Mouse (Mus musculus) liver, embryonic 14.5 days (tissue): Measurements from ENCODE around the gene Dram1. TPM values are rescaled to one million over a fixed set of nuclear protein-coding genes. Genes with fewer than 3 reads are reported as not detected.
A peak's percentile ranks its signal among the peaks of the same experiment; 100 is the strongest.

Experiments used
- ATAC-seq: fragments of 200-750 bp; cut with Nextera tagmentation; 2 replicates; pipeline ENCODE4 v1.8.0; 2017; ENCODE audit warnings: moderate number of reproducible peaks, mild to moderate bottlenecking, moderate library complexity; ENCODE audit not compliant: insufficient read depth
- DNase-seq, 3 experiments: peaks; one replicate each; pipeline ENCODE4 v3.0.0-alpha.2; 2012 to 2013; ENCODE audit warnings: low read depth in 3 of 3, low spot score in 3 of 3
- H3K27ac ChIP-seq: fragments of 300-500 bp; sonication (generic); 2 replicates; pipeline ENCODE4 v1.5.1; 2014; ENCODE audit warnings: moderate library complexity, mild to moderate bottlenecking, control low read depth, inconsistent platforms
- H3K27me3 ChIP-seq: fragments of 300-500 bp; sonication (generic); 2 replicates; pipeline ENCODE4 v1.6.1; 2014; ENCODE audit warnings: mild to moderate bottlenecking, low read length, moderate library complexity; ENCODE audit not compliant: control insufficient read depth, insufficient read depth
- H3K36me3 ChIP-seq: fragments of 300-500 bp; sonication (generic); replicated peaks from 2 replicates; pipeline ENCODE4 v1.6.1; 2014; ENCODE audit warnings: low read depth; ENCODE audit not compliant: control insufficient read depth, insufficient read depth
- H3K4me1 ChIP-seq, 2 experiments: fragments of 200-500 bp in 1 of 2; fragments of 300-500 bp in 1 of 2; sonication (generic) in 1 of 2; replicated peaks; 2 replicates each; pipeline ENCODE4 v1.6.1; 2012 to 2014; ENCODE audit warnings: antibody characterized with exemption in 1 of 2, inconsistent platforms in 1 of 2, low read length in 1 of 2; ENCODE audit not compliant: control insufficient read depth in 2 of 2, insufficient read depth in 2 of 2
- H3K4me2 ChIP-seq: fragments of 300-500 bp; sonication (generic); 2 replicates; pipeline ENCODE4 v1.6.1; 2014; ENCODE audit warnings: low read depth, mild to moderate bottlenecking, control low read depth, moderate library complexity
- H3K4me3 ChIP-seq, 2 experiments: fragments of 200-500 bp in 1 of 2; fragments of 300-500 bp in 1 of 2; sonication (generic) in 1 of 2; 2 replicates each; pipeline ENCODE4 v1.5.1; 2012 to 2014; ENCODE audit warnings: low read depth in 2 of 2, low read length in 2 of 2, mild to moderate bottlenecking in 2 of 2, control low read depth in 1 of 2, inconsistent platforms in 1 of 2, moderate library complexity in 1 of 2; ENCODE audit not compliant: insufficient read depth in 1 of 2
- H3K9ac ChIP-seq: fragments of 300-500 bp; sonication (generic); replicated peaks from 2 replicates; pipeline ENCODE4 v1.6.1; 2014; ENCODE audit warnings: mild to moderate bottlenecking, control low read depth, moderate library complexity
- H3K9me3 ChIP-seq: fragments of 300-500 bp; sonication (generic); 2 replicates; pipeline ENCODE4 v1.6.1; 2016; ENCODE audit warnings: low read length, mixed read lengths; ENCODE audit not compliant: control insufficient read depth
- CTCF ChIP-seq: IDR thresholded peaks from 2 replicates; pipeline ENCODE4 v1.5.1; 2016; ENCODE audit warnings: antibody characterized with exemption, low read depth, control low read depth
- EP300 ChIP-seq: IDR thresholded peaks from 2 replicates; pipeline ENCODE4 v1.6.1; 2016; ENCODE audit warnings: antibody characterized with exemption, low read depth
- WGBS: fragments of 180-500 bp; shearing (Covaris S2); extraction: QIAGEN DNeasy Blood & Tissue Kit; methylation state at CpG from one replicate; pipeline ENCODE4 v1.1.7; 2014; ENCODE audit not compliant: insufficient replicate concordance; 5-methylcytosine and 5-hydroxymethylcytosine counted together
- polyA plus RNA-seq, 2 experiments: library from polyadenylated mRNA; depleted of rRNA in 1 of 2; stranded (reverse) in 1 of 2; unstranded in 1 of 2; fragments of >200 nt; fragmentation: Nextera tagmentation in 1 of 2; extraction: Ambion mirVana in 1 of 2; gene quantifications; 2 replicates each; pipeline versions ENCODE4 v1.2.1 to v1.2.3; 2012 to 2014

Gene Dram1
- 0.73 and 1.2 TPM in 2 replicates for polyA plus RNA-seq (2012; rRNA removed)
- 1.3 and 1.5 TPM in 2 replicates for polyA plus RNA-seq (2014; fragmentation: Nextera tagmentation; extraction: Ambion mirVana)

DNA sequence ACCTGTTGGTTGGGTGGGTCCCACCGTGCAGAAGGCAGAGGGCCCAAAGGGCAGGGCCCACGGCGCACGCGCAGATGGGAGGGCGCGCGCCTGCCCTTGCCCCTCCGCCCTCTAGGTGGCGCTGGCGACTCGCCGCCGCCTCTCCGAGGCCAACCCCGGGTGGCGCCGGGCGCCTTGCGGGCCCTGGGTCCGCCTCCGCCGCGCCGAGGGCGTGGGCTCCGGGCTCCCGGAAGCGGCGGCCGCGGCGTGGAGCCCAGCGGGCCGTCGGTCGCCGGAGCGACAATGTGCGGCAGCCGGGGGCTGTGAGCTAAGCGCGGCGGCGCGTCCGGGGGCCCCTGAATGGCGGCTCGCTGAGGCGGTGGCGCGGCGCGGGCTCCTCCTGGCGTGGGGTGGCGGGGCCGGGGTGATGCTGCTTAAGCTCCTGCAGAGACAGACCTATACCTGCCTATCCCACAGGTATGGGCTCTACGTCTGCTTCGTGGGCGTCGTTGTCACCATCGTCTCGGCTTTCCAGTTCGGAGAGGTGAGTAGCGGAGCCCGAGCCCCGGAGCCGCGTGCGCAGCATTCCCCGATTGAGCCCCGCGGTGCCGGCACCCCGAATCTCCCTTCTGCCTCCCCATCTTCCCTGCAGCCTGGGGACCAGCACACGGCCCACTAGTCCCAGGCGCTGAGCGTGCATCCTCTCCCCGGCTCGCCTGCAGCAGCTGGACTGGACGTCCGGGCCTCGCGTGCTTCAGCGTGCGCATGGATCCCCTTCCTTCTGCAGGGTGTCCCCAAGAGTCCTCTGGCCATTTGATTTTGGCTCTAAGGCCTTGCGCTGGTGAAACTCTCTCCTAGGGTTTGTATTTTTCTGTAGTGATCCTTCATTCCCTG lies at the start of gene Dram1, which contains the start of gene Gnptab:
Gene Dram1 (minus strand): TSS at position 68 of the 873 bp plus-strand sequence.
Gene Gnptab (plus strand): TSS at position 120 of the 873 bp plus-strand sequence.
- Histone ChIP-seq H3K36me3 (no peaks in the 10 kb centered on the region), H3K9ac (peak within 1 kb of the TSS; percentile 60), H3K27ac (peak within 1 kb of the TSS; percentile 9; the same call in 1 of the 2 replicates), H3K27me3 (no peaks in the 10 kb centered on the region), H3K9me3 (no peaks in the 10 kb centered on the region), H3K4me2 (peak within 1 kb of the TSS; percentile 87), H3K4me3 (peak within 1 kb of the TSS; percentile 63 to 70), H3K4me1 (peaks cover 0 to 20% of the 10 kb centered on the region in 2 experiments; a peak in 2 of 4 replicates)
- ATAC-seq (peak; percentile 84), DNase-seq (peak; percentile 59 to 66 (median 65))
- peak; percentile 82 for TF ChIP-seq CTCF
- no peak for TF ChIP-seq EP300
- under 1% methylated on average over 80 of the region's 87 CpGs for WGBS

DNA sequence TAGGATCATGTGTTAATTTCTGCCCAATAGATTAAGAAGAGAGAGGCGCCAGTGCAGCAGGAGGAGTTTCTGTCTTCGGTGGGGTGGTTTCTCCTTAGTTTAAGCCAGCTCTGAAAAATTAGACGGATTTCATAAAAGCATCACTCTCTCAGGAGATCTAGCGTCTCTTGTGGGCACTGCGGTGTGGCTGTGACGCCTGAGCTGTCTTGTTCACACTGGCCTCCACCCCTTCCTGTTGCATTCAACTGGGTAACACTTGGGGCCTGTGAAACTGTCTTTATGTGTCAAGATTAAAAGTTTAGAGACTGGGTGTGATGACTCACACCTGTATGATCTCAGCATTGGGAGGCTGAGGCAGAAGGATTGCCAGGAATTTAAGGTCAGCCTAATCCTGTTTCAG lies 49.1 kb upstream of the Dram1 start:
- ATAC-seq (no peak), DNase-seq (no peak)
- Histone ChIP-seq H3K9ac (no peak overlapping the region), H3K27ac (no peak overlapping the region), H3K4me1 (no peaks in the 10 kb centered on the region), H3K4me3 (no peak overlapping the region), H3K4me2 (no peak overlapping the region), H3K27me3 (no peaks in the 10 kb centered on the region), H3K36me3 (no peaks in the 10 kb centered on the region; the same call in 1 of the 2 replicates), H3K9me3 (no peaks in the 10 kb centered on the region)
- 75% methylated on average over 6 of the region's 6 CpGs for WGBS
- TF ChIP-seq EP300 (no peak), CTCF (no peak)

DNA sequence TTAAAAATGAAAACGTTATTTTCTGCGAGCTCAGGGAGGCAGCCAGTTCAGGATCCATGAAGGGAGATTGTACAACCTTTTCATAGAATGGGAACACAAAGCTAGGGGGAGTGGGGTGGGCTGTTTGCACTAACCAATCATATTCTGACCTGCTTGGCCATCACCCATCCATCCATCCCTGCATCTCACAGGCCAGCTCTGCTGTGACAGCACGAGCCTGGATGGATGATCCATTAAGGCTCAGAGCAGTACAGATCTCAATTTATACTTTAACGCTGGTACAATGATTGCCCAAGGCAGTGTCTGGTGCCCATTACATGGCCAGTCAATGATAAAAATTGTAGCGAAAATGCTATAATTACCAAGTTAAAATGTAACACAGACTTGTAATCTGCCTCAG lies 48.0 kb upstream of the Dram1 start:
- Histone ChIP-seq H3K36me3 (no peaks in the 10 kb centered on the region; the same call in none of the 2 replicates), H3K27me3 (no peaks in the 10 kb centered on the region), H3K4me1 (no peaks in the 10 kb centered on the region), H3K4me2 (no peak overlapping the region), H3K9me3 (no peaks in the 10 kb centered on the region), H3K4me3 (no peak overlapping the region), H3K9ac (no peak overlapping the region), H3K27ac (no peak overlapping the region)
- ATAC-seq = no peak
- TF ChIP-seq EP300 = no peak
- TF ChIP-seq CTCF = no peak
- 56% methylated on average over 5 of the region's 5 CpGs for WGBS
- no peak for DNase-seq

DNA sequence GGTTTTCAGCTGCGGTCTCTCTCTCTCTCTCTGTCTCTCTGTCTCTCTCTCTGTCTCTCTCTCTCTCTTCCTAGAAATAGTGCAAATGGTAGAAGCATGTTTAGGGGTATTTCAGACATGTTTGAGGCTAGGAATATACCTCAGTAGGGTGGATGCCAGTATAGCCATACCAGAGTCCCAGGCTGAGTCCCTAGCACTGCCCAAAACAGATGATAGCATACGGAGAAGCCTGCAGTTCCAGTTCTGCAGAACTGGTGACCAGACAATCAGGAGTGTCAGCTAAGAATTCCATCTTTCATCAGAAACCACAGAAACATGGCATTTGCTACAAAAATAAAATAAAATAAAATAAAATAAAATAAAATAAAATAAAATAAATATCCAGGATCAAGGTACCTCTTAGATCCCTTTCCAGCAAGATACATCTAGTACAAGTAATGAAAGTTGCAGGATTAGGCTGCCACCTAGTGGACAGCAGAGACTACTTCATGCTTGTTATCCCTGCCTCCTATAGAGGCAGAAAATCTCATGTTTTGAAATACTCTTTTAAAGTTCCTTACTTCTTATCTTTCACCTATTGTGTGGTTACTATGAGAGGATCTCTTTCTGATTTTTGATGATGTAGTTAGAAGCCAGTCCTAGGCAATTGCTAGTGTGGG lies 47.4 kb upstream of the Dram1 start:
- DNase-seq = peak; percentile 30 to 42 (median 40)
- H3K9me3 ChIP-seq = no peaks in the 10 kb centered on the region
- peak; percentile 45; the same call in 1 of the 2 replicates for ATAC-seq
- no peak overlapping the region for H3K4me3 ChIP-seq
- no peaks in the 10 kb centered on the region for H3K27me3 ChIP-seq
- TF ChIP-seq CTCF = peak; percentile 67
- TF ChIP-seq EP300 = no peak
- no peaks in the 10 kb centered on the region; the same call in none of the 2 replicates for H3K36me3 ChIP-seq
- H3K4me2 ChIP-seq = no peak overlapping the region
- 84% methylated on average over 2 of the region's 2 CpGs for WGBS
- no peaks in the 10 kb centered on the region for H3K4me1 ChIP-seq
- H3K9ac ChIP-seq = no peak overlapping the region
- H3K27ac ChIP-seq = no peak overlapping the region
